Mouse (Mus musculus) E14TG2a.4 (cell line): ENCODE measurements at regions not wholly inside any gene's neighbourhood (a gene's known extent, or its start where the extent isn't known, plus 50 kb on each side); places are given as distances from the start of the nearest gene placed in this dataset.
A peak's percentile ranks its signal among the peaks of the same experiment; 100 is the strongest.

Experiments
- H3K27me3 ChIP-seq: 2 replicates; pipeline ENCODE4 v1.6.1; 2014; ENCODE audit warnings: low read length, control low read depth; ENCODE audit not compliant: insufficient read depth
- H3K36me3 ChIP-seq: 2 replicates; pipeline ENCODE4 v1.6.1; 2014; ENCODE audit warnings: low read length, control low read depth; ENCODE audit not compliant: insufficient read depth
- H3K4me1 ChIP-seq: replicated peaks from 2 replicates; pipeline ENCODE4 v1.6.1; 2014; ENCODE audit warnings: low read depth, low read length, control low read depth
- H3K4me3 ChIP-seq: replicated peaks from 2 replicates; pipeline ENCODE4 v1.5.1; 2014; ENCODE audit warnings: mild to moderate bottlenecking, low read length
- H3K9me3 ChIP-seq: 2 replicates; pipeline ENCODE4 v1.6.1; 2014; ENCODE audit warnings: low read length, control low read depth
- CTCF ChIP-seq: conservative IDR thresholded peaks from 2 replicates; pipeline ENCODE4 v1.5.1; 2014; ENCODE audit warnings: low read length
- NANOG ChIP-seq: IDR thresholded peaks from 2 replicates; pipeline ENCODE4 v1.6.1; 2014; ENCODE audit warnings: borderline replicate concordance, low read length, mixed read lengths
- POU5F1 ChIP-seq: IDR thresholded peaks from 2 replicates; pipeline ENCODE4 v1.6.1; 2014; ENCODE audit warnings: low read length, borderline replicate concordance

GRCm38 (mm10) chr8:127884641-127885040 lies 473.8 kb upstream of the Nrp1 start:
- Histone ChIP-seq H3K27me3 (no peaks in the 10 kb centered on the region), H3K4me3 (no peak overlapping the region), H3K36me3 (no peaks in the 10 kb centered on the region), H3K4me1 (peaks cover 7% of the 10 kb centered on the region; the same call in 1 of the 2 replicates), H3K9me3 (peaks cover 34% of the 10 kb centered on the region)
- TF ChIP-seq NANOG, result peak; percentile 77; the same call in 1 of the 2 replicates
- no peak for TF ChIP-seq POU5F1
- TF ChIP-seq CTCF, result no peak

DNA sequence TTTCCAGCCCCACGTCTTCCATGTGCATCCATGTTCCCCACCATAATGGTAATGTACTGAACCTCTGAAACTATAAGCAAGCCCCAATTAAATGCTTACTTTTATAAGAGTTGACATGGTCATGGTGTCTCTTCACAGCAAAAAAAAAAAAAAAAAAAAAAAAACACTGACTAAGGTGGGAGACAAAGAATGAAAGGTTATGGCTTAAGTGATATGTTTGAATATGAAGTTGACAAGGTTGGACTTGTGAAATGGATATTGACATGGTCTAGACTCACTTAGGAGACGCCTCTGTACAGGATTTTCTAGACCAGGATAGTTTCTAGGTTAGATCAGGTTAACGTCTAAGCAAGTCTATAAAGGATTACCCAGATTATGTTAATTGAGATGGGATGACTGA lies 473.2 kb upstream of the Nrp1 start:
- Histone ChIP-seq H3K9me3 (peaks cover 34% of the 10 kb centered on the region), H3K27me3 (no peaks in the 10 kb centered on the region), H3K4me1 (peaks cover 7% of the 10 kb centered on the region; the same call in 1 of the 2 replicates), H3K4me3 (no peak overlapping the region), H3K36me3 (no peaks in the 10 kb centered on the region)
- TF ChIP-seq CTCF, result no peak

DNA sequence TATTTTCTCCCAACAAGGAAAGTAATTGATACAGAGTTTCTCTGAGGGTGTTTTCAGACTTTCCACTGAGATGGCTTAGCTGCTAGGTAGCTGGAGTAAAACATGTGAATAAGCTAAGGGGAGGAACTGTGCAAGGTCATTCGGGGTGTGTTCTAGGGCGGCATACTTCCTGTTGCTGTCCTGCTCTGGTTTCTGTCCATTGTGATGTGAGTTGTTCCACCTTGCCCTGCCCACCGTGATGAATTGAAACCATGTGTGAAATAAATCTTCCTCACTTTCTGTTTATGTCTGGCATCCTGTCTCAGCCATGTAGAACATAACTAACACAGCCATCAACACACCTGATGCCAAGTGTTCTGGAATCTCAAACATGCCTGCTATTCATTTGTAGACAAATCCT lies 472.6 kb upstream of the Nrp1 start:
- Histone ChIP-seq H3K9me3 (peaks cover 34% of the 10 kb centered on the region), H3K4me3 (no peak overlapping the region), H3K27me3 (no peaks in the 10 kb centered on the region), H3K4me1 (peaks cover 7% of the 10 kb centered on the region; the same call in 1 of the 2 replicates), H3K36me3 (no peaks in the 10 kb centered on the region)
- TF ChIP-seq POU5F1 (no peak), CTCF (no peak)

- Histone ChIP-seq H3K9me3 (peaks cover 11% of the 10 kb centered on the region), H3K27me3 (no peaks in the 10 kb centered on the region), H3K4me3 (no peak overlapping the region), H3K4me1 (no peaks in the 10 kb centered on the region), H3K36me3 (no peaks in the 10 kb centered on the region)
- TF ChIP-seq POU5F1 (no peak), NANOG (no peak), CTCF (no peak)
These were observed 467.7 kb upstream of the Nrp1 start for GRCm38 (mm10) chr8:127890729-127891128.

GRCm38 (mm10) chr8:127894284-127894683 lies 464.1 kb upstream of the Nrp1 start:
- no peak for TF ChIP-seq NANOG
- TF ChIP-seq CTCF, result no peak
- no peak for TF ChIP-seq POU5F1
- no peak overlapping the region for H3K4me3 ChIP-seq
- peaks cover 25% of the 10 kb centered on the region for H3K9me3 ChIP-seq
- no peaks in the 10 kb centered on the region for H3K4me1 ChIP-seq
- no peaks in the 10 kb centered on the region for H3K27me3 ChIP-seq
- H3K36me3 ChIP-seq, result no peaks in the 10 kb centered on the region

DNA sequence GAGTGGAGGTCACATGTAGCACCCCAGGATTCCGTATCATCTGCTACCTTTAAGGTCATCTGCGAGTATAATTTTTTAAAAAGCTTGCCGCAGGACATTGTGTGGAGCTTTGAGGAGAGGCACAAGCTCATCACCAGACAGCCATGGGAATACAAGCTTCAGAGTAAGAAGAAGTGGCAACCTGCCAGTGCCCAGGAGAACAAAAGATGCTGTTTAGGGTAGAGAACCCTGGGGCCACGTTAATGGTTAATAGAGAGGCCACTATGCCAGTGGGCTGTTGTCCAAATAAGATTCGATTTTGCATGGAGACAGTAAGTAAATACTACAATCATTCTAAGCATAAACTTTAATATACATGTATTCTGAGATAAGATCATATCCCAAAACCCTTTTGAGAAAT lies 450.0 kb upstream of the Nrp1 start:
- peaks cover 6% of the 10 kb centered on the region; the same call in 1 of the 2 replicates for H3K4me1 ChIP-seq
- H3K36me3 ChIP-seq, result no peaks in the 10 kb centered on the region
- no peak for TF ChIP-seq NANOG
- no peak for TF ChIP-seq CTCF
- TF ChIP-seq POU5F1, result no peak
- no peaks in the 10 kb centered on the region for H3K27me3 ChIP-seq
- no peak overlapping the region for H3K4me3 ChIP-seq
- no peaks in the 10 kb centered on the region for H3K9me3 ChIP-seq

GRCm38 (mm10) chr8:127909580-127909979 lies 448.8 kb upstream of the Nrp1 start:
- TF ChIP-seq CTCF (no peak), NANOG (no peak), POU5F1 (no peak)
- no peaks in the 10 kb centered on the region for H3K36me3 ChIP-seq

DNA sequence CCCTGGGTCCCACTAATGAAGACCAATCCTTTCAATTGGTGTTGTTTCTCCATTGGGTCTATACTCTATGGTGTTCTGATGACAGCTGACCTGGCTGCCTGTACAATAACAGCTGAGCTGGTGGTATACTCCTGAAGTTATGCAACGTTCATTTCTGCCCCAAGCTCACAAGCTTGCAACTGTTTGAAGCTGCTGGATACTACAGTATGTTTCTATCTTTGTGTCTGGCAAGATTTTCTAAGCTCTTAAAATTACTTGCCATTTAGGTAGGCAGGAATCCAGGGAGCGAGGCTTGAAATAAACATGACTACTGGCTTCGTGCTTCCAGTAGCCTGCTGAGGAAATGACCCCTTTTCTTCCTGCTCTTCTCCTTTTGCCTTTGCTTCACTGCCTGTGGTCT lies 444.3 kb upstream of the Nrp1 start:
- no peaks in the 10 kb centered on the region for H3K36me3 ChIP-seq
- peaks cover 10% of the 10 kb centered on the region for H3K4me1 ChIP-seq
- no peak overlapping the region for H3K4me3 ChIP-seq
- H3K27me3 ChIP-seq, result no peaks in the 10 kb centered on the region
- no peak for TF ChIP-seq NANOG
- H3K9me3 ChIP-seq, result 0 out of 2 replicates have a peak, but pooled peaks cover 4% of the 10 kb centered on the region

More at GRCm38 (mm10) chr8:127909580-127909979, 448.8 kb upstream of the Nrp1 start:
- Histone ChIP-seq H3K4me3 (no peak overlapping the region), H3K4me1 (peaks cover 6% of the 10 kb centered on the region; the same call in 1 of the 2 replicates), H3K27me3 (no peaks in the 10 kb centered on the region), H3K9me3 (no peaks in the 10 kb centered on the region)

- TF ChIP-seq CTCF, result no peak
- no peak for TF ChIP-seq POU5F1
- TF ChIP-seq NANOG, result no peak
- Histone ChIP-seq H3K36me3 (no peaks in the 10 kb centered on the region), H3K27me3 (no peaks in the 10 kb centered on the region), H3K4me3 (no peak overlapping the region), H3K4me1 (peaks cover 5% of the 10 kb centered on the region), H3K9me3 (0 out of 2 replicates have a peak, but pooled peaks cover 4% of the 10 kb centered on the region)
These were observed 443.5 kb upstream of the Nrp1 start for GRCm38 (mm10) chr8:127914914-127915313.
